Mouse (Mus musculus): ENCODE measurements around the gene Prr12.

- TF ChIP-seq HCFC1 (IDR thresholded peaks at IDR 0.05; ENCODE audit: borderline replicate concordance, insufficient read depth, low read length): no peak
- TF ChIP-seq ZC3H11A (IDR thresholded peaks at IDR 0.05; ENCODE audit: borderline replicate concordance, low read depth, low read length): no peak
- no peak for TF ChIP-seq MAFK (IDR thresholded peaks at IDR 0.05; ENCODE audit: insufficient read depth, low read depth, low read length)
- TF ChIP-seq ZNF384 (IDR thresholded peaks at IDR 0.05; ENCODE audit: low read depth, low read length): no peak
- TF ChIP-seq CHD2 (IDR thresholded peaks at IDR 0.05; ENCODE audit: low read depth, low read length): no peak
These were observed 46.2 kb downstream of the Prr12 start for GRCm38 (mm10) chr7:45006503-45006902.

Data from ES-E14 (cell line).